Mouse (Mus musculus): ENCODE measurements around the gene Psmd9. TPM values are rescaled to one million over a fixed set of nuclear protein-coding genes. Genes with fewer than 3 reads are reported as not detected.
"Not testable (repeated sequence)": the region's sequence is repeated elsewhere in the genome, so short reads cannot be mapped to it uniquely, and the experiment has no call there.

Gene Psmd9
- polyA plus RNA-seq, 1 experiment from 2014 or later, result 85.3 TPM

DNA sequence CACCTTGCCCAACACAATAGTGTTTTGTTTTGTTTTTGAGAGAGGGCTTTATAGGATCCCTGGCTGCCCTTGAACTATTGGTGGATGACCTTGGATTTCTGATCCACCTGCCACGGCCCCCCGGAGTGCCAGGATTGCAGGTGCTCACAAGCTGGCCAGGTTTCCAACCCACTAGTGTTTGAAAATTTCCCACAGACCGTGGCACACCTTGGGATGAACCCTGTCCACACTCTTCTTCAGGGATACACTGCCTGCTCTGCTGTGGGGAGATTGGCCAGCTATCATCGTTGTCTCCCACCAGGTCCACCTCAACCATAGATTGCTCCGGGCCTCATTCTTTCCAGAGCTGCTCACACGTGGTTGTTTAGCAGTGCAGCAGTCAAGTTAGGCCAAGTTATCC is 25.6 kb downstream of the Psmd9 start:
- H3K9me3 ChIP-seq, result no peaks in the 10 kb centered on the region
- 78% methylated on average over 6 of the region's 6 CpGs for WGBS
- H3K36me3 ChIP-seq, result no peaks in the 10 kb centered on the region
- H3K27me3 ChIP-seq (ENCODE audit: insufficient read depth, poor library complexity, severe bottlenecking), result peaks cover 3% of the 10 kb centered on the region; the same call in 1 of the 2 replicates
- H3K27ac ChIP-seq, result no peak overlapping the region
- DNase-seq (ENCODE audit: low spot score), result peak; percentile 66
- no peaks in the 10 kb centered on the region for H3K4me1 ChIP-seq
- no peak overlapping the region for H3K4me3 ChIP-seq

DNA sequence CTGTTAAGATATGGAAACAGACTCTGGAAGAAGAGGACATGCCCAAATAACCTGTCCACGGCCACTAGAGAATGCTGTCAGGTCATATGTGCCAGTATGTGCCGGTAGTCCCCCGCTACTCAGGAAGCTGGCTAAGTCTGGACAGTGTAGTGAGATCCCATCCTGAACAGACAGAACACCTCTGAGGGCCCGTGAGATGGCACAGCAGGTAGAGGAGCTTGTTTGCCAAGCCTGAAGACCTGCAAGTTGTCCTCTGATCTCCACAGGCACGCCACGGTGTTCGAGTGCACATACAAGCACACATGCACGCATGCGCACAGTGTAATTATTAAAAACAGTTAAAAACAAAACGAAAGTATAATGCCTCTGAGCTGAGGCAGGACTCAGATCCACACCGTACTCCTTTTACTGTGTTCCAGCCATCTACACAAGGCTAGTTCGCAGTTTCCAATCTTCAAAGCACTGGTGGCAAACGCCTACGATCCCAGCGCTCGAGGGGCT is 26.3 kb downstream of the Psmd9 start:
- Histone ChIP-seq H3K27ac (no peak overlapping the region), H3K9me3 (no peaks in the 10 kb centered on the region), H3K4me1 (no peaks in the 10 kb centered on the region), H3K4me3 (no peak overlapping the region), H3K36me3 (no peaks in the 10 kb centered on the region), H3K27me3 (ENCODE audit: insufficient read depth, poor library complexity, severe bottlenecking) (peaks cover 3% of the 10 kb centered on the region; the same call in 1 of the 2 replicates)
- WGBS, result 87% methylated on average over 16 of the region's 16 CpGs
- DNase-seq (ENCODE audit: low spot score), result peak; percentile 64

DNA sequence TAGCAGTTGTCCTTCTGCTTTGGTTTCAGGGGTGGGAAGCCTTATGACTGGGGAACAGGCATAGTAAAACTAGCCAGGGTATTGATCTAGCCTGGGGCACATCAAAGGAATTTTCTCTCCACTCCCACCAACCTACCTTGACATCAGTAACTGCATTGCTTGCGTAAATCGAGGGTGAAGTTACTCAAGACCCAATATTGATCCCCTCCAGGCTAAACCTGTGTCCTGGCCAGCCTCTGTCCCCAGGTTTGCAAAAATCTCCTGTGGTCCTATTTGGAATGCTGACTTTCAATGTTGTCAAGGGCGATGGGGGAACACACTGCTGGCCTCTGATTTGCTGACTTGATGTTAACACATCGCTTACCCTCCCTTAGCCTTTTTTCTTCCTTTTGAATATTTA is 27.5 kb downstream of the Psmd9 start:
- peak; percentile 35 for DNase-seq (ENCODE audit: low spot score)
- Histone ChIP-seq H3K27ac (no peak overlapping the region), H3K4me3 (no peak overlapping the region), H3K36me3 (no peaks in the 10 kb centered on the region), H3K4me1 (no peaks in the 10 kb centered on the region), H3K9me3 (no peaks in the 10 kb centered on the region), H3K27me3 (ENCODE audit: insufficient read depth, poor library complexity, severe bottlenecking) (peaks cover 3% of the 10 kb centered on the region; the same call in 1 of the 2 replicates)
- 75% methylated on average over 4 of the region's 4 CpGs for WGBS

DNA sequence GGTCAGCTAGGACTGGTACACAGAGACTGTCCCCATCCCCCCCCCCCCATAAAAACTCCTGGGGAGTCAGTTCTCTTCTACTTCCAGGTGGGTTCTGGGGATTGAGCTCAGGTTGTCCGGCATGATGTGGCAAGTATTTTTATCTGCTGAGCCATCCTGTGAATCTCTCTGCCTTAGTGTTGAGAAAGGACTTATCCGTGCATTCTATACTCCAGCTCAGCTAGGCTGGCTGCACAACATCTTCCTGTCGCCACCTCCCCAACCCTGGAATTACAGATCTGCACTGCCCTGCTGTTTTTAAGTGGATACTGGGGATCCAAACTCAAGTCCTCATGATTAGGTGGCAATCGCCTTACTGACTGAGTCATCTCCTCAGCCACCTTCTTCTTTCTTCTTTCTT is 29.3 kb downstream of the Psmd9 start:
- H3K36me3 ChIP-seq, result no peaks in the 10 kb centered on the region
- no peak overlapping the region for H3K4me3 ChIP-seq
- 62% methylated on average over 4 of the region's 4 CpGs for WGBS
- DNase-seq (ENCODE audit: low spot score), result peak; percentile 71
- 0 out of 2 replicates have a peak, but pooled peaks cover 3% of the 10 kb centered on the region for H3K27me3 ChIP-seq (ENCODE audit: insufficient read depth, poor library complexity, severe bottlenecking)
- H3K4me1 ChIP-seq, result no peaks in the 10 kb centered on the region
- H3K9me3 ChIP-seq, result no peaks in the 10 kb centered on the region
- no peak overlapping the region for H3K27ac ChIP-seq

DNA sequence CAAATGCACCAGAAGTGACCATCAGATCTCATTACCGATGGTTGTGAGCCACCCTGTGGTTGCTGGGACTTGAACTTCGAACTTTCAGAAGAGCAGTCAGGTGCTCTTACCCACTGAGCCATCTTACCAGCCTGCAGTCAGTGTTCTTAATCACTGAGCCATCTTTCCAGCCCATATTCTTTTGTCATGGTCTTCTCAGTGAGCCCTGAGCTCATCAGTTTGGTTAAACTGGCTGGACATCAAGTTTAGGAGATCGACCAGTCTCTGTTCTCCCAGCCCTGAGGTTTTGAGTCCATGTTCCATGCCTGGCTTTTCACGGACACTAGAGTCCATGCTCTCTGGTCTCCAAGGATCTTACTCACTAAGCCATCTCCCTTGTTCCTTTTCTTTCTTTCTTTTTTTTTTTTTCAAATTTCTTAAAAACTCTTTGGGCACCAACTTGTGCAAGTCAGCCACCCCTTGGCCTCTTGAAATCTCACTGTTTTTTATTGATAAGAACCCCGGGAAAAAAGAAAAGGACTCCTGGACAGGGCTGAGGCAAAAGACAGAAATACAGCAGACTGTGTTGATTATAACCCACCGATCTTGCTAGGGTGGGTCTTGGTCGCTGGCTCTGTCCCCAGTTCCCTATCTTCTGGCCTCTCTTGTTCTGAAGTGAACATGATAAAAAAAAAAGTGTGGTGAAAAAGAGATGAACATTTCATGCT is 31.8 kb downstream of the Psmd9 start:
- H3K4me3 ChIP-seq; H3K27ac ChIP-seq; H3K9me3 ChIP-seq; H3K27me3 ChIP-seq (ENCODE audit: insufficient read depth, poor library complexity, severe bottlenecking); H3K36me3 ChIP-seq; H3K4me1 ChIP-seq: not testable (repeated sequence)
- DNase-seq (ENCODE audit: low spot score), result peak; percentile 6
- WGBS, result 78% methylated on average over 6 of the region's 7 CpGs

DNA sequence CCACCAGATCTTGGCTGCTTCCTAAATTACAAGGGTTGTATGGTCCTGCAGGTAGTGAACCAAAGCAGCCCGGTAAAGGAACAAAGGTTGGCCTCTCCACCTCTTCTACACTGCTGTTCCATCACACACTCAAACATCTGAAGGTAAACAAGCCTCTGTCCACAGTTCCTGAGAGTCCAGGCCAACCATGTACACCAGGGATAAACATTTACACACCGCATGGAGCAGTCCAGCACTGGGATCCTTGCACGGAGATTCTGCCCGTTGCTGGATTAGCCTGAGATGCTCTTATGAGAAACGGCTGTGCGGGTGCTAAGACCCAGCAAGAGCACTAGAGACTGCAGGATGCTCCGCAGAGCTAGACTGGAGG is 32.3 kb downstream of the Psmd9 start:
- Histone ChIP-seq H3K4me3 (no peak overlapping the region), H3K27me3 (ENCODE audit: insufficient read depth, poor library complexity, severe bottlenecking) (no peaks in the 10 kb centered on the region), H3K36me3 (no peaks in the 10 kb centered on the region), H3K9me3 (no peaks in the 10 kb centered on the region), H3K4me1 (no peaks in the 10 kb centered on the region), H3K27ac (no peak overlapping the region)
- WGBS, result 80% methylated on average over 7 of the region's 7 CpGs
- DNase-seq (ENCODE audit: low spot score), result no peak

- Histone ChIP-seq H3K27me3 (ENCODE audit: insufficient read depth, poor library complexity, severe bottlenecking) (no peaks in the 10 kb centered on the region), H3K36me3 (no peaks in the 10 kb centered on the region), H3K9me3 (no peaks in the 10 kb centered on the region), H3K4me3 (no peak overlapping the region), H3K4me1 (no peaks in the 10 kb centered on the region), H3K27ac (no peak overlapping the region)
- peak; percentile 20 for DNase-seq (ENCODE audit: low spot score)
- WGBS, result 69% methylated on average over 5 of the region's 5 CpGs
Observed at GRCm38 (mm10) chr5:123201987-123202386, 32.8 kb downstream of the Psmd9 start.

DNA sequence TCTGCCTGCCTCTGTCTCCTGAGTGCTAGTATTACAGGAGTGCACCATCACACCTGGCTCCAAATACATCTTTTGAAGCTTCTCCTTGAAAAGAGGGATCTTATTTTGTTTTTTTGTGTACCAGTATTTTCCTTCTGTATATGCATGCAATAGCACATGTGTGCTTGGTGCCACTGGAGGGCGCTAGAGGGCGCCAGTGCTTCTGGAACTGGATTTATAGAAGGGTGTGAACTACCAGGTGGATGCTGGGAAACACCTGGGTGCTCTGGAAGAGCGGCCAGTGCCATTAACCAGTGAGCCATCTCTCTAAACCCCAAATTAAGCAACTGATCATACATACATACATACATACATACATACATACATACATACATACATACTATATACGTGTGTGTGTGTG is 33.6 kb downstream of the Psmd9 start:
- DNase-seq (ENCODE audit: low spot score), result peak; percentile 31
- H3K4me1 ChIP-seq; H3K27me3 ChIP-seq (ENCODE audit: insufficient read depth, poor library complexity, severe bottlenecking); H3K27ac ChIP-seq; H3K36me3 ChIP-seq; H3K4me3 ChIP-seq; H3K9me3 ChIP-seq: not testable (repeated sequence)
- 47% methylated on average over 4 of the region's 4 CpGs for whole genome bisulfite sequencing

DNA sequence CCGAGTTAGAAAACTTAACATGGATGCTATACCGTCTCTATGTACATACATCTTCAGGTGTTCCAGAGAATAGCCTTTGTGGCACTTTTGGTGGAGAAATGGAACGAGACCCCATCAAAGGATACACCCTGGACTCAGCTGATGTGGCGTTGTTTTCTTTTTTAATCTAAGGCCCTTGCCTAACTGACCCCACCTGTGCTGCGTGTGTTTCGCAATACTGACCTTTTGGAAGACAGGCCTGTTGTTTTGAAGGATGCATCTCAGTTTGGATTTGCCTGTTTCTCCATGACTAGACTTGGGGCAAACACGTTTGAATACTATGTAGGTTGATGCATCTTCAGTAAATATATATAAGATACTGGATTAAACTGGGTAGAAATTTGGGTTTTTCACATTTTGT is 34.4 kb downstream of the Psmd9 start:
- not testable (repeated sequence) for H3K4me1 ChIP-seq; H3K27ac ChIP-seq; H3K27me3 ChIP-seq (ENCODE audit: insufficient read depth, poor library complexity, severe bottlenecking); H3K9me3 ChIP-seq; H3K4me3 ChIP-seq; H3K36me3 ChIP-seq
- DNase-seq (ENCODE audit: low spot score), result peak; percentile 24
- WGBS, result 81% methylated on average over 7 of the region's 7 CpGs

DNA sequence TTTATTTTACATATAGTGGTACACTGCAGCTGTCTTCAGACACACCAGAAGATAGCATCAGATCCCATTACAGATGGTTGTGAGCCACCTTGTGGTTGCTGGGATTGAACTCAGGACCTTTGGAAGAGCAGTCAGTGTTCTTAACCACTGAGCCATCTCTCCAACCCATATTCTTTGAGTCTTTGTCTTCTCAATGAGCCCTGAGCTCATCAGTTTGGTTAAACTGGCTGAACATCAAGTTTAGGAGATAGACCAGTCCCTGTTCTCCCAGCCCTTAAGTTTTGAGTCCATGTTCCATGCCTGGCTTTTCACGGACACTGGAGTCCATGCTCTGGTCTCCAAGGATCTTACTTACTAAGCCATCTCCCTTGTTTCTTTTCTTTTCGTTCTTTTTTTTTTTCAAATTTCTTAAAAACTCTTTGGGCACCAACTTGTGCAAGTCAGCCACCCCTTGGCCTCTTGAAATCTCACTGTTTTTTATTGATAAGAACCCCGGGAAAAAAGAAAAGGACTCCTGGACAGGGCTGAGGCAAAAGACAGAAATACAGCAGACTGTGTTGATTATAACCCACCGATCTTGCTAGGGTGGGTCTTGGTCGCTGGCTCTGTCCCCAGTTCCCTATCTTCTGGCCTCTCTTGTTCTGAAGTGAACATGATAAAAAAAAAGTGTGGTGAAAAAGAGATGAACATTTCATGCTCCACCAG is 53.3 kb downstream of the Psmd9 start:
- not testable (repeated sequence) for H3K36me3 ChIP-seq; H3K4me3 ChIP-seq; H3K27me3 ChIP-seq (ENCODE audit: insufficient read depth, poor library complexity, severe bottlenecking); H3K9me3 ChIP-seq; H3K4me1 ChIP-seq; DNase-seq (ENCODE audit: low spot score); H3K27ac ChIP-seq
- WGBS, result 70% methylated on average over 4 of the region's 5 CpGs

- no peaks in the 10 kb centered on the region for H3K27me3 ChIP-seq (ENCODE audit: insufficient read depth, poor library complexity, severe bottlenecking)
- no peak overlapping the region for H3K27ac ChIP-seq
- H3K36me3 ChIP-seq, result no peaks in the 10 kb centered on the region
- WGBS, result 74% methylated on average over 4 of the region's 4 CpGs
- H3K4me1 ChIP-seq, result no peaks in the 10 kb centered on the region
- H3K9me3 ChIP-seq, result peaks cover 4% of the 10 kb centered on the region; the same call in 1 of the 2 replicates
- H3K4me3 ChIP-seq, result no peak overlapping the region
- peak; percentile 30 for DNase-seq (ENCODE audit: low spot score)
Observed at GRCm38 (mm10) chr5:123223051-123223410, 53.8 kb downstream of the Psmd9 start.

GRCm38 (mm10) chr5:123223861-123224260 is 54.6 kb downstream of the Psmd9 start:
- not testable (repeated sequence) for H3K36me3 ChIP-seq; H3K4me1 ChIP-seq; H3K4me3 ChIP-seq; H3K9me3 ChIP-seq; H3K27ac ChIP-seq; H3K27me3 ChIP-seq (ENCODE audit: insufficient read depth, poor library complexity, severe bottlenecking)
- WGBS, result 49% methylated on average over 6 of the region's 6 CpGs
- peak; percentile 25 for DNase-seq (ENCODE audit: low spot score)

- H3K4me1 ChIP-seq, result peaks cover 4% of the 10 kb centered on the region; the same call in 1 of the 2 replicates
- no peaks in the 10 kb centered on the region for H3K27me3 ChIP-seq (ENCODE audit: insufficient read depth, poor library complexity, severe bottlenecking)
- peak; percentile 39 for DNase-seq (ENCODE audit: low spot score)
- no peaks in the 10 kb centered on the region for H3K9me3 ChIP-seq
- H3K27ac ChIP-seq, result no peak overlapping the region
- peaks cover 13% of the 10 kb centered on the region; the same call in 1 of the 2 replicates for H3K36me3 ChIP-seq
- 88% methylated on average over 7 of the region's 7 CpGs for WGBS
- no peak overlapping the region for H3K4me3 ChIP-seq
Observed at GRCm38 (mm10) chr5:123226851-123227250, 57.6 kb downstream of the Psmd9 start.
